Mouse (Mus musculus) brain, embryonic 14.5 days (tissue): ENCODE data around the gene 2010111I01Rik.

Source experiments
- CTCF ChIP-seq: fragments of 200-500 bp; IDR thresholded peaks from 2 replicates; pipeline ENCODE4 v1.5.1; 2012; ENCODE audit warnings: inconsistent platforms, mild to moderate bottlenecking, moderate library complexity, borderline replicate concordance; ENCODE audit not compliant: insufficient read depth, insufficient read length; ENCODE audit errors: extremely low read depth
- POLR2A ChIP-seq: fragments of 200-500 bp; IDR thresholded peaks from 2 replicates; pipeline ENCODE4 v1.6.1; 2012; ENCODE audit warnings: mild to moderate bottlenecking, inconsistent platforms, borderline replicate concordance; ENCODE audit not compliant: poor library complexity, insufficient read depth, insufficient read length, severe bottlenecking; ENCODE audit errors: extremely low read depth

- no peak for TF ChIP-seq CTCF
- no peak for TF ChIP-seq POLR2A
Measured at GRCm38 (mm10) chr13:63339946-63340345, 375.3 kb downstream of the 2010111I01Rik start.
